Mouse (Mus musculus) heart, postnatal 0 days (tissue): ENCODE measurements at regions not wholly inside any gene's neighbourhood (a gene's known extent, or its start where the extent isn't known, plus 50 kb on each side); places are given as distances from the start of the nearest gene placed in this dataset.

ENCODE experiments used
- CTCF ChIP-seq: IDR thresholded peaks from 2 replicates; pipeline ENCODE4 v1.5.1; 2016; ENCODE audit warnings: antibody characterized with exemption, control low read depth, low read depth
- EP300 ChIP-seq: IDR thresholded peaks from 2 replicates; pipeline ENCODE4 v1.6.1; 2016; ENCODE audit warnings: antibody characterized with exemption, low read depth

GRCm38 (mm10) chr10:30359051-30359450, 158.7 kb upstream of the Cenpw start:
- TF ChIP-seq CTCF, result no peak
- TF ChIP-seq EP300, result no peak
